Mouse (Mus musculus) kidney, postnatal 10 days (tissue): ENCODE results near the gene Ankrd13a.
"Not testable (repeated sequence)": the region's sequence is repeated elsewhere in the genome, so short reads cannot be mapped to it uniquely, and the experiment has no call there.

Source experiments
- DNase-seq: peaks from one replicate; pipeline ENCODE4 v3.0.0; 2021; ENCODE audit warnings: mixed read lengths

Ankrd13a gene

GRCm38 (mm10) chr5:114842155-114842554 is 67.7 kb downstream of the Ankrd13a start:
- DNase-seq = not testable (repeated sequence)

DNA sequence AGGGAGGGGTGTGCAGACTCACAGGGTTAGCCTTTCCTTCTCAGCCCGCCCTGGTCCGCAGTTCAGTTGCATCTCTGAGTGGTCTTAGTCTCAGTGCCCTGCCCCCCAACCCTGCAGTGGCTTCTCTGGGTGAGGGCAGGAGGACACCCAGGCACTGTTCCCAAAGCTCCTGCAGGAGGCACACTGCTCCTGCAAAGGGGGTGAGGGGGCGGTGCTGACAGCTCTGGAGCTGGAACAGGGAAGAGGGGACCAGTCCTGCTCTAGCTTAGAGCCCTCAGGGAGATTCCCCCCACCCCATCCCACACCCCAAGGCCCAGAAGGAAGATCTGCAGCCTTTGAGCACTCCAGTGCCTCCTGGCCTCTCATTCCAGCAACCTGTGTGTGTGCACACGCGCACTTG is 68.2 kb downstream of the Ankrd13a start:
- no peak for DNase-seq

DNA sequence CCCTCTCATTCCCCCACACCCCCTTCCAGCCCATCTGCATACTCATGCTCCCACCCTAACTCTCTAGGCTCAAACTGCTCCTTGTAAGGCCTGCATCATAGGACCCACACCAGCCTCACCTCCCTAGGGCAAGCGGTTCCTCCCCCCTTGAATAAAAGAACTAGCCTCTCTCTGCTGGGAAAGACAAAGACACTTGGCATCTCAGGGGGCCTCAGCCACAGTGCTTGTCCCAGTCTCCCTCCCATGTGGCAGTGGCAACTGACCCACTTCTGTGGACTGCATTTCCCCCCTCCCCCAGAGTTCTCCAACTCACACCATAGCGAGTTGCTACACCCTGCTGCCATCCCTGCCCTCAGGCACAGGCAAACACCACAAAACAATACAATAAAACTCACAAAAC is 69.9 kb downstream of the Ankrd13a start:
- DNase-seq = not testable (repeated sequence)

- DNase-seq = no peak
Observed at GRCm38 (mm10) chr5:114851565-114852236, 77.2 kb downstream of the Ankrd13a start.

DNA sequence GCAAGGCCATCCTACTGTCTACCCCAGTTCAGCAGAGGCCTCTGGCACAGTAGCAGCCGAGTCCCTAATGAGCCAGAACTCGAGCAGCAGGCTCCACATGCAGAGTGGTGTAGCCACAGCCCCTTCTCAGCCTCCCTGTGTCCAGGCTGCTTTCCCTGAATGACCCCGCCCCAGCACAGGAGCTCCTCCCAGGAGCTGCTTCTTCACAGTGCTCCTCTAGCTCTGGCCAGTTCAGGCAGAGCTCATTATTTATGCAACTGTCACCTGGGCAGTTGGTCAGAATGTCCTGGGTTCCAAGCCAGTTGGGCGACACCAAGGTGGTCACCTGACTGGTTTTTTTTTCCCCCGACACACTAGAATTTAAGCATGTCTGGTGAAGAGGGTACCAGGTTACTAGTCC is 78.9 kb downstream of the Ankrd13a start, which contains the start of gene 4930519G04Rik:
TSS of gene 4930519G04Rik (plus strand) at position 301 of the 400 bp plus-strand sequence.
- not testable (repeated sequence) for DNase-seq
